Mouse (Mus musculus) spleen, adult 2 months (tissue): Measurements from ENCODE around the gene Gtf2e1. TPM values are rescaled to one million over a fixed set of nuclear protein-coding genes. Genes with fewer than 3 reads are reported as not detected.

Source experiments
- DNase-seq, 2 experiments: peaks; one replicate each; pipeline versions ENCODE4 v3.0.0 to v3.0.0-alpha.2; 2012 to 2021; ENCODE audit warnings: low spot score in 2 of 2, low read depth in 1 of 2
- H3K27ac ChIP-seq: fragments of 200-500 bp; 2 replicates; pipeline ENCODE4 v1.5.1; 2012; ENCODE audit warnings: low read length, inconsistent platforms; ENCODE audit not compliant: insufficient read depth
- H3K27me3 ChIP-seq: fragments of 200-500 bp; 2 replicates; pipeline ENCODE4 v1.6.1; 2012; ENCODE audit warnings: mild to moderate bottlenecking, moderate library complexity, low read length, inconsistent platforms; ENCODE audit not compliant: control insufficient read depth, insufficient read depth
- H3K36me3 ChIP-seq: fragments of 200-500 bp; 2 replicates; pipeline ENCODE4 v1.6.1; 2012; ENCODE audit warnings: mild to moderate bottlenecking, low read length, inconsistent platforms; ENCODE audit not compliant: control insufficient read depth, insufficient read depth
- H3K4me1 ChIP-seq: fragments of 200-500 bp; 2 replicates; pipeline ENCODE4 v1.6.1; 2011; ENCODE audit warnings: inconsistent platforms; ENCODE audit not compliant: control insufficient read depth, insufficient read depth, insufficient read length
- H3K4me3 ChIP-seq: fragments of 200-500 bp; 2 replicates; pipeline ENCODE4 v1.5.1; 2011; ENCODE audit warnings: mild to moderate bottlenecking, inconsistent platforms; ENCODE audit not compliant: insufficient read depth, insufficient read length; ENCODE audit errors: extremely low read depth
- CTCF ChIP-seq: fragments of 200-500 bp; IDR thresholded peaks from 2 replicates; pipeline ENCODE4 v1.5.1; 2011; ENCODE audit warnings: mild to moderate bottlenecking, inconsistent platforms; ENCODE audit not compliant: insufficient read depth, insufficient read length, insufficient replicate concordance; ENCODE audit errors: extremely low read depth
- POLR2A ChIP-seq: fragments of 200-500 bp; IDR thresholded peaks from 2 replicates; pipeline ENCODE4 v1.6.1; 2011; ENCODE audit warnings: low read depth, low read length, inconsistent platforms
- WGBS: fragments of 180-500 bp; shearing (Covaris S2); methylation state at CpG from one replicate; pipeline ENCODE4 v1.1.7; 2018; 5-methylcytosine and 5-hydroxymethylcytosine counted together
- polyA plus RNA-seq: library from polyadenylated mRNA; depleted of rRNA; stranded (reverse); fragments of >200 nt; gene quantifications from 2 replicates; pipeline ENCODE4 v1.2.3, GENCODE M21; 2012

Gene Gtf2e1
- polyA plus RNA-seq, 1 experiment = 3.7 TPM

GRCm38 (mm10) chr16:37526688-37527223 lies 12.8 kb downstream of the Gtf2e1 start:
- peaks cover 15% of the 10 kb centered on the region for H3K36me3 ChIP-seq
- no peak for TF ChIP-seq POLR2A
- no peak for TF ChIP-seq CTCF
- no peaks in the 10 kb centered on the region for H3K27me3 ChIP-seq
- no peak overlapping the region for H3K27ac ChIP-seq
- WGBS = 91% methylated on average over 3 of the region's 3 CpGs
- H3K4me1 ChIP-seq = no peaks in the 10 kb centered on the region
- DNase-seq = no peak
- no peak overlapping the region for H3K4me3 ChIP-seq

GRCm38 (mm10) chr16:37525121-37525520 lies 14.5 kb downstream of the Gtf2e1 start:
- Histone ChIP-seq H3K4me3 (no peak overlapping the region), H3K27me3 (no peaks in the 10 kb centered on the region), H3K27ac (no peak overlapping the region), H3K36me3 (peaks cover 21% of the 10 kb centered on the region), H3K4me1 (no peaks in the 10 kb centered on the region)
- WGBS = 93% methylated on average over 2 of the region's 2 CpGs
- no peak for TF ChIP-seq CTCF
- TF ChIP-seq POLR2A = no peak
- DNase-seq = no peak

- TF ChIP-seq CTCF = no peak
- no peak for TF ChIP-seq POLR2A
- Histone ChIP-seq H3K4me3 (no peak overlapping the region), H3K27ac (no peak overlapping the region), H3K36me3 (peaks cover 23% of the 10 kb centered on the region), H3K27me3 (no peaks in the 10 kb centered on the region), H3K4me1 (no peaks in the 10 kb centered on the region)
- no peak for DNase-seq
- WGBS = 89% methylated on average over 7 of the region's 7 CpGs
Measured at GRCm38 (mm10) chr16:37522100-37522697, 17.4 kb downstream of the Gtf2e1 start.

GRCm38 (mm10) chr16:37520190-37521040 lies 19.2 kb downstream of the Gtf2e1 start:
- Histone ChIP-seq H3K4me3 (no peak overlapping the region), H3K36me3 (peaks cover 26% of the 10 kb centered on the region), H3K4me1 (no peaks in the 10 kb centered on the region), H3K27ac (no peak overlapping the region), H3K27me3 (no peaks in the 10 kb centered on the region)
- TF ChIP-seq CTCF (no peak), POLR2A (no peak)
- 93% methylated on average over 2 of the region's 2 CpGs for WGBS
- no peak for DNase-seq

GRCm38 (mm10) chr16:37519721-37520120 lies 19.9 kb downstream of the Gtf2e1 start:
- H3K27ac ChIP-seq = no peak overlapping the region
- H3K4me3 ChIP-seq = no peak overlapping the region
- H3K4me1 ChIP-seq = no peaks in the 10 kb centered on the region
- peaks cover 27% of the 10 kb centered on the region for H3K36me3 ChIP-seq
- 100% methylated on average over 1 of the region's 1 CpGs for WGBS
- no peak for DNase-seq
- TF ChIP-seq POLR2A (no peak), CTCF (no peak)
- no peaks in the 10 kb centered on the region for H3K27me3 ChIP-seq

GRCm38 (mm10) chr16:37518662-37519061 lies 20.9 kb downstream of the Gtf2e1 start:
- no peak overlapping the region for H3K4me3 ChIP-seq
- TF ChIP-seq CTCF (no peak), POLR2A (no peak)
- no peaks in the 10 kb centered on the region for H3K27me3 ChIP-seq
- no peaks in the 10 kb centered on the region for H3K4me1 ChIP-seq
- WGBS = 82% methylated on average over 2 of the region's 2 CpGs
- DNase-seq = no peak
- H3K27ac ChIP-seq = no peak overlapping the region
- peaks cover 23% of the 10 kb centered on the region for H3K36me3 ChIP-seq
